Mouse (Mus musculus): ENCODE results near the gene Pip4k2c.
"Not testable (repeated sequence)": the region's sequence is repeated elsewhere in the genome, so short reads cannot be mapped to it uniquely, and the experiment has no call there.

The Pip4k2c gene

GRCm38 (mm10) chr10:127170837-127171272 is 40.5 kb downstream of the Pip4k2c start:
- peak; percentile 91 for DNase-seq (ENCODE audit: low read depth, low spot score)

GRCm38 (mm10) chr10:127170002-127170401 is 41.4 kb downstream of the Pip4k2c start:
- DNase-seq (ENCODE audit: low read depth, low spot score), result peak; percentile 64

- DNase-seq (ENCODE audit: low read depth, low spot score), result no peak
Measured at GRCm38 (mm10) chr10:127167614-127168192, 43.7 kb downstream of the Pip4k2c start.

- DNase-seq (ENCODE audit: low read depth, low spot score), result no peak
Measured at GRCm38 (mm10) chr10:127166771-127167613, 44.4 kb downstream of the Pip4k2c start.

GRCm38 (mm10) chr10:127166404-127166715 is 45.0 kb downstream of the Pip4k2c start:
- no peak for DNase-seq (ENCODE audit: low read depth, low spot score)

- peak; percentile 79 for DNase-seq (ENCODE audit: low read depth, low spot score)
Measured at GRCm38 (mm10) chr10:127165654-127166403, 45.6 kb downstream of the Pip4k2c start.

- DNase-seq (ENCODE audit: low read depth, low spot score), result no peak
Measured at GRCm38 (mm10) chr10:127165354-127165653, 46.1 kb downstream of the Pip4k2c start.

GRCm38 (mm10) chr10:127164631-127165353 is 46.6 kb downstream of the Pip4k2c start, which contains the start of gene B4galnt1:
TSS of gene B4galnt1 (plus strand) at chr10:127165225.
- peak; percentile 87 for DNase-seq (ENCODE audit: low read depth, low spot score)

- no peak for DNase-seq (ENCODE audit: low read depth, low spot score)
Measured at GRCm38 (mm10) chr10:127164190-127164589, 47.2 kb downstream of the Pip4k2c start.

GRCm38 (mm10) chr10:127162771-127163261 is 48.6 kb downstream of the Pip4k2c start:
- not testable (repeated sequence) for DNase-seq (ENCODE audit: low read depth, low spot score)

- DNase-seq (ENCODE audit: low read depth, low spot score), result no peak
Measured at GRCm38 (mm10) chr10:127160728-127161127, 50.7 kb downstream of the Pip4k2c start.

GRCm38 (mm10) chr10:127160081-127160480 is 51.3 kb downstream of the Pip4k2c start:
- DNase-seq (ENCODE audit: low read depth, low spot score), result no peak

- no peak for DNase-seq (ENCODE audit: low read depth, low spot score)
Measured at GRCm38 (mm10) chr10:127158471-127158870, 52.9 kb downstream of the Pip4k2c start.

GRCm38 (mm10) chr10:127156511-127156910 is 54.9 kb downstream of the Pip4k2c start:
- DNase-seq (ENCODE audit: low read depth, low spot score), result no peak

GRCm38 (mm10) chr10:127156089-127156488 is 55.3 kb downstream of the Pip4k2c start:
- DNase-seq (ENCODE audit: low read depth, low spot score), result no peak

- DNase-seq (ENCODE audit: low read depth, low spot score), result no peak
Measured at GRCm38 (mm10) chr10:127154652-127155051, 56.7 kb downstream of the Pip4k2c start.

GRCm38 (mm10) chr10:127154241-127154640 is 57.1 kb downstream of the Pip4k2c start:
- no peak for DNase-seq (ENCODE audit: low read depth, low spot score)

GRCm38 (mm10) chr10:127153323-127153722 is 58.1 kb downstream of the Pip4k2c start:
- no peak for DNase-seq (ENCODE audit: low read depth, low spot score)

GRCm38 (mm10) chr10:127152556-127152955 is 58.8 kb downstream of the Pip4k2c start:
- DNase-seq (ENCODE audit: low read depth, low spot score), result peak; percentile 91

- not testable (repeated sequence) for DNase-seq (ENCODE audit: low read depth, low spot score)
Measured at GRCm38 (mm10) chr10:127151233-127151632, 60.2 kb downstream of the Pip4k2c start.

- DNase-seq (ENCODE audit: low read depth, low spot score), result no peak
Measured at GRCm38 (mm10) chr10:127150471-127150872, 60.9 kb downstream of the Pip4k2c start.

GRCm38 (mm10) chr10:127147135-127147534 is 64.2 kb downstream of the Pip4k2c start:
- DNase-seq (ENCODE audit: low read depth, low spot score), result peak; percentile 59

All from R1 (cell line).